Mouse (Mus musculus) gonadal fat pad, adult 2 months (tissue): ENCODE measurements around the gene Slc24a4. TPM values are rescaled to one million over a fixed set of nuclear protein-coding genes. Genes with fewer than 3 reads are reported as not detected.
"Not testable (repeated sequence)": the region's sequence is repeated elsewhere in the genome, so short reads cannot be mapped to it uniquely, and the experiment has no call there.

Source experiments
- DNase-seq: peaks from one replicate; pipeline ENCODE4 v3.0.0-alpha.2; 2012; ENCODE audit warnings: low read depth
- polyA plus RNA-seq: library from polyadenylated mRNA; depleted of rRNA; stranded (reverse); fragments of >200 nt; gene quantifications from 2 replicates; pipeline ENCODE4 v1.2.3, GENCODE M21; 2012

The Slc24a4 gene
- polyA plus RNA-seq, 1 experiment = 0.39 TPM

- no peak for DNase-seq
Measured at GRCm38 (mm10) chr12:102166691-102167261, 38.2 kb downstream of the Slc24a4 start.

DNA sequence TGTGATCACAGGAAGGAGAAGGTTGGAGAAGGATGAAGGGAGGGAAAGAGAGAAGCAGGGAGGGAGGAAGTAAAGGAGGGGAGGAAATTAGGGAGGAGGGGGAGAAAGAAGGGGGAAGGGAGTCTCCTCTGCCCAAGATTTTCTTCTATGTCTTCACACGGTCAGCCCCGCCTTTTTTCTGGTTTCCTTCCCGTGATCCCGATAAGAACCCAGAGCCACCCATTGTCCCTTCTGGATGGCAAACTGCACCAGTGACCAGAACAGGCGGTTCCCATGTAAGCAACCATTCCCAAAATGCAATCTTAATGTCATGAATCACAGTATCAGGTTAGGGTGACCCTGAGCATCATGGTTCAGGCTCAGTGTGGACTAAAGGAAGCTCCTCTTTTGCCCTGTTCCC, 38.8 kb downstream of the Slc24a4 start:
- no peak for DNase-seq

- no peak for DNase-seq
Measured at GRCm38 (mm10) chr12:102172746-102173145, 44.2 kb downstream of the Slc24a4 start.

DNA sequence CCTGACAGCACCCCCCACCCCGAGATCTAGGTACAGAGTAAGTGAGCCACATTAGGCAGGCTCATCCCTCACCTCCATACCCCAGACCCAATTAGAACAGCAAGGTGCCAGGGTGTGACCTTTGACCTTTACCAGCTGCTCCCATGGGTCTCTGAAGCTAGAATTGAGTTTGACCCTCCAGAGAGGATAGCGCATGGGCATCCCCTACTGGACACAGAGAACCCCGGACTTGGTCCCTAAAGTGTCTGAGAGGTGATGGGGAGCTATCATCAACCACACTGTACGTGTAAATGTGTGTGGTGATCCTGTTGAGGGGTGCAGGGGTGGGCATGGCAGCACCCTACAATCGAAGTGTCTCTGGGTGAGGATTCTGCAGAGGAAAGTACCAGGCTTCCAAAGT, 44.8 kb downstream of the Slc24a4 start:
- DNase-seq = no peak

DNA sequence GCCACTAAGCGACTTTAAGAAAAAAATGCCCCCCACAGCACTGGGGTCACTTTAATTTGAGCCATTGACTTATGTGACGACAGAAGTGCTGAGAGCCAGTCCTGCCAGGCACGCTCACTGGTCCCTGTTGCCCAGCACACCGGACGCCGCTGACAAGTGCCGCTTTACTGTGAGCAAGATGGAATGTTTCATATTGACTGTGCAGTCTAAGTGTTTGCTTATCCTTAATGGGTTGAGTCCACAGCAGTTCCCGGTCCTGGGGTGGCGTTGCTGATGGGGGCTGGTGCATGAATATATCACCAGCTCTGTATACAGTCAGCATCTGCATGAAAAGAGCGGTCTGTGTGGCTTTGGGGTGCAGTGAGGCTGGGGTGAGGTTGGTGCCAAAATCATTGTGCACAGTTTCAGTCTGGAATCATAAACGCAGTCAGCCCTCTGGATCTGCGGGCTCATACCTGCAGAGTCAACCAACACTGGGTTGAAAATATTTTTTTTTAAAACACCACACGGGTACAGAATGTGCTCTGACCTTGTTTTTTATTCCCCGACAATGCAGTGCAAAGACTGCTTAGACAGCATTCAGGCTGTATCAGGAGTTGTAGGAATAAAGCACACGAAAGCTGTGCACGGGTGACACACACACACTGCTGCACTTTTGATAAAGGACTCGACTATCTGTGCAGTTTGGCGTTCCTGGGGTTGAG, 52.0 kb downstream of the Slc24a4 start:
- no peak for DNase-seq

- no peak for DNase-seq
Measured at GRCm38 (mm10) chr12:102181799-102182357, 53.3 kb downstream of the Slc24a4 start.

DNA sequence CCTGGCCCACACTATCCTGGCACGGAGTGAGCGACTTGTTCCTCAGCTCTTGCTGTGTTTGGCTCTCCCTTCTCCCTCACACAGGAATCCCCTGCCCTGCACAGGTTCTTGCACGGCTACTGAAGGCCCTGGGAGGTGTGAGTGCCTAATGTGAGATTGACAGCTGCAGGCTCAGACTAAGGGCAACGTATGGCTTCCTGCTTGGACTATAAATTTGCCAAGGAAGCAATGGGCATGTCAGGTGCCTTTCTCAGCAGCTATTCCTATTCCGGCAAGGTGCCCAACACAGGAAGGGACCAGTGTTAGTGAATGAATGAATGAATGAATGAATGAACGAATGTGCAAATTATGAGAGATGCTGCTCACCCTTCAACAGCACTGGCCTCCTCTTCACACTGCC, 54.1 kb downstream of the Slc24a4 start:
- no peak for DNase-seq

- no peak for DNase-seq
Measured at GRCm38 (mm10) chr12:102183201-102183600, 54.7 kb downstream of the Slc24a4 start.

DNA sequence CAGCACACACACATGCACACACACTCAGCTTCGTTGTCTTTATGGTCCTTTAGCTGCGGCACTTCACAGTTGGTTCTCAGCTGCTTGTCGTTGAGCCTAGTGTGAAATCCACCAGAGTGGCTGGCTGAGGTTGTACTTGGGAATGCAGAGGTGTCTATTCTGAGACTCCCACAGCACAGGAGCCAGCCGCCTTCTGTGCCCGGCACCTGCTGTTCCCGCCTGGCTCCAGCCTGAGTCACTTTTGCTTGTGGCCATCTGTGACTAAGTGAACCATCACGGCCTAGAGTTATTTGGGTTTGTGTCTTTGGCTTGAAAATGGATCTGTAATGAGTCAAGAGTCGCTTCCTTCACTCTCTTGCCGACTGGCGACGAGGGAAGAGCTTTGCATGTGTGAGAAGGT, 62.3 kb downstream of the Slc24a4 start:
- no peak for DNase-seq

- no peak for DNase-seq
Measured at GRCm38 (mm10) chr12:102201516-102201915, 73.0 kb downstream of the Slc24a4 start.

DNA sequence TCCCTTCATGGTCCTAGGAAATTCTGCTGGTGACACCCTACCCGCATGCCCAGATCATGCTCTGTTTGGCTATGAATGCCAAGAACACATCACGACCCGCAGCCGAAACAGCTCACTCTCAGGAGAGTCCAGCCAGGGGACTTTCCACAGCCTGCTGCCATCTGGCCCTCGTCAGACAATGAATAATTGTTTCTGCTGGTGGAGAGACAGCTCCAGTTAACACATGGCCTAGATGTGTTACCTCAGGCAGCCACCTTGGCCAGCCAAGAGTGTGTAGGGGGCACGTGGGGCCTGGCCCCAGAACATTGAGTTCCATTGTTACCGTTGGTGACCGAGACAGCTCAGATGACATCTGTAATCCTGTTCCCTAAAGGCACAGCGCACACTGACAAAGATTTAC, 74.4 kb downstream of the Slc24a4 start:
- DNase-seq = peak; percentile 49

GRCm38 (mm10) chr12:102206471-102206870, 77.9 kb downstream of the Slc24a4 start:
- DNase-seq = no peak

- DNase-seq = no peak
Measured at GRCm38 (mm10) chr12:102207245-102207644, 78.7 kb downstream of the Slc24a4 start.

- DNase-seq = no peak
Measured at GRCm38 (mm10) chr12:102210801-102211200, 82.3 kb downstream of the Slc24a4 start.

DNA sequence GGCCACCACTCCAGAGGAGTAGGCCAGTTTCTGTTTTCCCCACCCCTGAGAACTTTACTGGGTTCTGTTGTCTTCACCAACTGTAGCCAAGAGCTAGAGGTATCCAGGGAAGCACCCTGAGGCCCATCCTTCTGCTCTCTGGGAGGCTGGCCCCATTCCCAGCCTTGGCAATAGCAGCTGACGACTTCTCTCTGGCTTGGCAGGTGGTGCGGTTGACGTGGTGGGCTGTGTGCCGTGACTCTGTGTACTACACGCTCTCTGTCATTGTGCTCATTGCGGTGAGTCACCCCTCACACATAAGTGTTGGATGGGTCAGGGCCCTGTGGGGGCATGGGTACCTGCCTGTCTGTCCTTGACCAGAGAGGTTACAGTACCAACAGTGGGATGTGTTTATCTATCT, 94.9 kb downstream of the Slc24a4 start:
- DNase-seq = no peak

- DNase-seq = not testable (repeated sequence)
Measured at GRCm38 (mm10) chr12:102224112-102224511, 95.6 kb downstream of the Slc24a4 start.

DNA sequence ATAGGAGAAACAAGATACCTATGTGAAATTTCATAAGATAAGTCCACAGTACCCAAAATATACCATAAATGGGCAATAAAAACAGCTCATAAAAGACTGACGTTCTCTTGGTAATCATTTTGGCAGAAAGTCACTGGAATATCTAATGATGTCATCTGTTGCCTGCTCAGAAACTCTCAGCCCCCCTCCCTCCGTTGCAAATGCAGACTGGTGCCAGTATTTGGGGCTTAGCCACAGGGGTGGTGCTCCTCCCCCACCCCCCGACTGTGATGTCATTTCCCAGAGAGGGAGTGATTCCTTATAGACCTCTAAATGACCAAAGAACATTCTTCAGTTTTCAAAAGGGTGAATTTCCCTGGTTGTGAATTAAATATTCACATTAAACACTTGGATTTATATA, 96.6 kb downstream of the Slc24a4 start:
- no peak for DNase-seq

DNA sequence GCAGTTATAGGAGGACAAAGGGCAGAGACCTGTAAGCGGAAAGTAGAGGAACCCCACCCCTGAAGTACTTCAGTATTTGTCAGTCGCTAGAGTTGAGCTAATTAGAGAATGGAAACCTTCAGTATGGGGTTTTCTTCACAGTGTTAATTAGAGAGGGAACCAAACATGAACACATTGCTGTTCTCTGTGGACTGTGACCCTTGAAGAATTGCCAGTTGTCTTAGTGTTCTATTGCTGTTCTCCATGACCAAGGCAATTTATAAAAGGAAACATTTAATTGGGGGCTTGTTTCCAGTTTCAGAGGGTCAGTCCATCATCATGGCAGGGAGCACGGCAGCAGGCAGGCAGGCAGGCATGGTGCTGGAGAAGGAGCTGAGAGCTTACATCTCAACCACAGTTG, 107.0 kb downstream of the Slc24a4 start:
- DNase-seq = no peak

DNA sequence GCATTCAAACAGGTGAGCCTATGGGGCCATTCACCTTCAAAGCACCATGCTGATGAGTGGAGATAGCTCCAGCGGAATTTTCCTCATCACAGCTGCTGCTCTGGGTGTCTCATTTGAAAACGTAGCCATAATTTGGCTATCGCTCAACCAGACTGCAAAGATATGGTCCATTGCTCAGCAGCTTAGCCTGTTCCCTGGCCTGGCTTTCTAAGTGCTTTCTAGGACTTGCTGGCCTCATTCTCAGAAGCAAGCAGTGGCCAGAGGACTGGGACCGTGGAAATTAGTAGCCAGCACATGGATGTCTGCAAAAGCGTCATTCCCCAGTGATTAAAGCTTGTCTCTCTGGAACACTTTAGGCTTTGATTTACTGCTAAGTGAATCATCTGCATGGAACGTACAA, 107.8 kb downstream of the Slc24a4 start:
- no peak for DNase-seq

- no peak for DNase-seq
Measured at GRCm38 (mm10) chr12:102242076-102242722, 113.7 kb downstream of the Slc24a4 start.

GRCm38 (mm10) chr12:102243915-102244314, 115.4 kb downstream of the Slc24a4 start:
- no peak for DNase-seq

- no peak for DNase-seq
Measured at GRCm38 (mm10) chr12:102246226-102246625, 117.7 kb downstream of the Slc24a4 start.

DNA sequence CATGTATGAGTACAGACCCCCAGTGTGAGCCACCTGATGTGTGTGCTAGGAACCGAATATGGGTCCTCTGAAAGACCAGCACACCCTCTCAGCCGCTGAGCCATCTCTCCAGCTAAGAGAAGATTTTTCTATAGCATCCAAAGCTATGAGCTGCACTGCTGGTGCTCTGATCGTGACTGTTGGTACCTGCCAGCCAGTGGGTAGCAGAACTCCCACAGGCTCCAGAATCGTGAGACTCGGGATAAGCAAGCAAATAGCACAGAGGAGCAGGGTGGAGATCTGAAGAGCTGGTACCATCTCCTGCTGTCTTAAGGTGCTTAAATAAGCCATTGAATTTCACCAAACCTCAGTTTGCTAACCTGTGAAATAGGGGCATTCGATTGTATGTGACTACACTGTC, 119.6 kb downstream of the Slc24a4 start:
- no peak for DNase-seq
